Mouse (Mus musculus) left cerebral cortex, adult 2 months (tissue): ENCODE measurements around the gene Eif2b4. TPM values are rescaled to one million over a fixed set of nuclear protein-coding genes. Genes with fewer than 3 reads are reported as not detected.

ENCODE experiments used
- DNase-seq, 2 experiments: peaks; one replicate each; pipeline ENCODE4 v3.0.0; 2021 to 2022; ENCODE audit warnings: low spot score in 2 of 2, mixed read lengths in 1 of 2; ENCODE audit errors: extremely low spot score in 1 of 2
- H3K27ac ChIP-seq: fragments of 200-600 bp; 2 replicates; pipeline ENCODE4 v1.8.1; 2022
- H3K4me3 ChIP-seq: fragments of 200-600 bp; 2 replicates; pipeline ENCODE4 v1.8.1; 2022
- CTCF ChIP-seq: fragments of 200-600 bp; IDR thresholded peaks from 2 replicates; pipeline ENCODE4 v1.8.1; 2022; ENCODE audit warnings: antibody characterized with exemption, mild to moderate bottlenecking, moderate library complexity
- intact Hi-C: fragments of 180-260 bp; cut with DNase I; formaldehyde crosslinking; loops from one replicate; pipeline ENCODE4 v1.15.1; 2025
- total RNA-seq, 2 experiments: library from RNA; stranded (reverse); gene quantifications; 2 replicates each; pipeline ENCODE4 v1.2.3; 2021

Eif2b4 gene
- total RNA-seq, 2 experiments from 2014 or later: 39.7 to 43.7 TPM

DNA sequence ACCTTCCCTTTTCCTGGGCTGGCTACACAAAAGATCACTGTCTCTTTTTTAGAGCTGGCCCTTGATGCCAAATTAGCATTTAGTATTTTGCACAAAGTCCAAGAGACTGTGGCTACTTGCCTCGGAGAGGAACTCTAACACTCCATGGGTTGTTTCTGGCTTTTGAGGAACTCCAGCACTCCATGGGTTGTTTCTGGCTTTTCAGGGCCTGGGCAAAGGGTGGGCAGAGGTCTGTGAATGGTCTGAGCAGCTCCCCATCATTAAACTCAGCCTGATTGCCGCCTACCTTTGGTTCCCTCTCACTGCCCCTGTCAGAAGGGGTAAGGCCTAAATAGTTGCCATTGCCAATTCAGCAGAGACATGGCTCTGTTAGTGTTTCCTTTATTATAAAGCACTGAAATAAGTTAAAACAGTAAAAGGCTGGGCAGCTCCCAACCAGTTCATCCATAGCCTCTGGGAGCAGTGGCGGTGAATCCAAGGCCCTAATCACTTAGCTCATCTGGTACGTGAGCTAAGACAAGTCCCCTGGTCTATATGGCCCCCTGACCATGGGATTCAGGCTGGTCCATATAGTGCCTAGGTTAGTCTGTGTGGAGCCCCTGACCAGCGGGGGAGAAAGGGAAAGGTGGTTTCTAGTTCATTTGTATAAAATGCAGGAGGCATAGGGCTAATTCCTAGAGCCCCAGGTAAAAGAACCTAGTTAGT, 5.5 kb upstream of the Eif2b4 start:
- intact Hi-C loops: no loop called here
- no peak for DNase-seq
- H3K4me3 ChIP-seq: no peak overlapping the region
- H3K27ac ChIP-seq: no peak overlapping the region
- TF ChIP-seq CTCF: no peak

- H3K27ac ChIP-seq: no peak overlapping the region
- no peak overlapping the region for H3K4me3 ChIP-seq
- no peak for TF ChIP-seq CTCF
- DNase-seq: no peak
- intact Hi-C loops: no loop called here
Observed at GRCm38 (mm10) chr5:31198170-31198569, 4.9 kb upstream of the Eif2b4 start.

DNA sequence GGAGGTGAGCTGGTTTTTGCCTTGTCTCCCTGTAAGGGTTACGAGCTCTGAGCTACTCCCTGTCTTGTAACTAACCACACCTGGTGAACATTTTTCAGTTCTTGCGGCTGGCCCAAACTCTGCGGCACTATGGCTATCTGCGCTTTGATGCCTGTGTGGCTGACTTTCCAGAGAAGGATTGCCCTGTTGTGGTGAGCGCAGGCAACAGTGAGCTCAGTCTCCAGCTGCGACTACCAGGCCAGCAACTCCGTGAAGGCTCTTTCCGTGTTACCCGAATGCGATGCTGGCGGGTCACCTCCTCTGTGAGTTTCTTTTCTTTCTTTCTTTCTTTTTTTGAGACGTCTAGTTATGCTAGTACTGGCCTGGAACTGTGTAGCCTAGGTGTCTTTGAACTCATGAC, 3.8 kb upstream of the Eif2b4 start:
- DNase-seq: no peak
- H3K27ac ChIP-seq: no peak overlapping the region
- intact Hi-C loops: no loop called here
- TF ChIP-seq CTCF: no peak
- H3K4me3 ChIP-seq: no peak overlapping the region

GRCm38 (mm10) chr5:31196207-31196606, 3.0 kb upstream of the Eif2b4 start:
- Histone ChIP-seq H3K4me3 (no peak overlapping the region), H3K27ac (no peak overlapping the region)
- intact Hi-C loops: no loop called here
- no peak for DNase-seq
- TF ChIP-seq CTCF: no peak

GRCm38 (mm10) chr5:31195671-31196070, 2.4 kb upstream of the Eif2b4 start:
- Histone ChIP-seq H3K4me3 (no peak overlapping the region), H3K27ac (no peak overlapping the region)
- intact Hi-C loops: no loop called here
- DNase-seq: no peak
- TF ChIP-seq CTCF: no peak

- intact Hi-C loops: no loop called here
- DNase-seq: no peak
- TF ChIP-seq CTCF: no peak
- H3K4me3 ChIP-seq: no peak overlapping the region
- H3K27ac ChIP-seq: no peak overlapping the region
Observed at GRCm38 (mm10) chr5:31194486-31195485, 1.6 kb upstream of the Eif2b4 start.

- TF ChIP-seq CTCF: no peak
- Histone ChIP-seq H3K27ac (peak overlapping the region; percentile 85), H3K4me3 (peak overlapping the region; percentile 97)
- DNase-seq: no peak
- intact Hi-C loops: loop anchor here (1.0 kb wide), 2 partner anchors 8 to 13 kb away; partner anchors contain the start of gene Gtf3c2
Observed at GRCm38 (mm10) chr5:31193631-31194281, 526 bp upstream of the Eif2b4 start.

DNA sequence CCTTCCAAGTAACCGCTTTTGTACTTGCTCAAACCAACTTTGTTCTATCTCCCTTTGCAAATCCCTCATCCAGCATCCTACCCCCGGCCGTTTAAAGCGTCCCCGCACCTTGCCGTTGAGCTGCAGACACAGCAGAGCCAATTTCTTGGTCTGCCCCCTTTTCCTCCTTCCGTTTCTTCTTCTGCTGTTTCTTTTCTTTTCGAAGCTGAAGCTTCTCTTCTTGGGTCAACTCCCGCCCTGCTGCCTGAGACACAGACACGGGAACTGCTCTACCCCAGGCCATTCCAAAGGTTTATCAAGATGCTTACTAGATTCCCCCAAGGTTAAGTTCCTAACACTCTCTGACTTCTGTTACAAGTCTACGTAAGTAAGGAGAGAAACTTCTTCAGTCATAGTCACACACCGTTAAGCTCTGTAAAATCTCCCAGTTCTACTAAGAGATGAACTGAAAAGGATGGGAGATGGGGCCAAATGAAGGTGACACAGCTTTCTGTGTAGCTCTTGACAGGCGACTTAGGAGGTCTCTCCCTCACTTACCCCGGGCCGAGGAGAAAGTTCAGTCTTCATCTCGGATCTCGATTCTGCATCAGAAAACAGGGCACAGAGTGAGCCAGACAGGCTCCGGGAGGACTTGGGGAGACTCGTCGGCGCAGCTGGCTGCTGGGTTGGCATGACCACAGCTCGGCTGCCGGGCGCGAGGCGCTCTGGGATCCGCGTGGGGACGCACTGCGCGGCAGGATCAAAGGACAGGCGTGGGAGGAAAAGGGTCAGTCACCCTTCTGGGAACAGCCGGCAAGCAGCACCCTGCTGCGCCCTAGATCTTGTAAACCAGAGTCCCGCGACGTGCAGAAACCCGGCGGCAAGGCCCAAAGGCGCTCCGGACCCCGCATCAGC, 938 bp downstream of the Eif2b4 start:
- intact Hi-C loops: no loop called here
- Histone ChIP-seq H3K4me3 (peak overlapping the region; percentile 97), H3K27ac (peak overlapping the region; percentile 92)
- TF ChIP-seq CTCF: no peak
- no peak for DNase-seq

DNA sequence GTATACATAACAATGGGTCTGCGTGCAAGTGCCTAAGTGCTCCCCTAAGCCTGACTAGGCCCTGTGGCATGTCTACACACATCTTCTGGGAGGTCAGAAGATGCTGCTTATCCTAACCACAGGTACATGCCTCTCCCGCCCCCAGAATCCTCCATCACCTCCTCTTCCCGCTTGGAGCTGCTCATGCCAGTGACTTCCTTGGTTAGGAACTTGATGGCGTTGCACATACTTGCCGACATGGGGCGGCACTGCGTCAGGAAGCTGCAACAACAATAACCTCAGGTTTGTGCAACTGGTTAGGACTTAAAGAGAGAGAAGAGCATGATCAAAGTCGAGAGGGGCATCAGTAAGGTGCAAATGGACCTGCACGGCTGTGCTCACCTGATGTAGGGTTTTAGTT, 3.0 kb downstream of the Eif2b4 start:
- intact Hi-C loops: no loop called here
- no peak for DNase-seq
- H3K27ac ChIP-seq: no peak overlapping the region
- TF ChIP-seq CTCF: no peak
- no peak overlapping the region for H3K4me3 ChIP-seq

- Histone ChIP-seq H3K4me3 (no peak overlapping the region), H3K27ac (no peak overlapping the region)
- peak; percentile 34 for TF ChIP-seq CTCF
- intact Hi-C loops: no loop called here
- no peak for DNase-seq
Observed at GRCm38 (mm10) chr5:31188223-31188840, 4.9 kb downstream of the Eif2b4 start.

DNA sequence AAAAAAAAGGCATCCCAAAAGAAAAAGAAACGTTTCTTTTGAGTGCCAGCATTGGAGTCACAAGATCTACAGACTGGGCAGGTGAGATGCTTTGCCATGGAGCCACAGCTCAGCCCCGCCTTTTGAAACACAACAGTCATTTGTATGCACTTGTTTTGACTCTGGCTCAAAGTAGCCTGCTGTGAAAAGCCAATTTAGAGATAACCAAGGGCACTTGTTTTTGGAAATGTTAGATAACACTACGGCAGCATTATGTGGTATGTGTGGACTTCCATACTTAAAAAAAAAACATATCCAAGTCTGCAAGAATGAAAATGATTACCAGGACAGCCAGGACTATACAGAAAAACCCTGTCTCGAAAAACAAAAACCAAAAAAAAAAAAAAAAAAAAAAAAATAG, 9.6 kb downstream of the Eif2b4 start:
- H3K4me3 ChIP-seq: no peak overlapping the region
- no peak for DNase-seq
- intact Hi-C loops: no loop called here
- TF ChIP-seq CTCF: no peak
- no peak overlapping the region for H3K27ac ChIP-seq
